Mouse (Mus musculus) frontal cortex, adult 2 months (tissue): ENCODE results near the gene Hist1h3b. TPM values are rescaled to one million over a fixed set of nuclear protein-coding genes. Genes with fewer than 3 reads are reported as not detected.
A peak's percentile ranks its signal among the peaks of the same experiment; 100 is the strongest.

ENCODE experiments used
- DNase-seq, 2 experiments: peaks; one replicate each; pipeline ENCODE4 v3.0.0; 2022; ENCODE audit warnings: low spot score in 1 of 2; ENCODE audit errors: extremely low spot score in 1 of 2
- polyA plus RNA-seq: library from polyadenylated mRNA; depleted of rRNA; stranded (reverse); fragments of >200 nt; gene quantifications from 2 replicates; pipeline ENCODE4 v1.2.3, GENCODE M21; 2012

Hist1h3b gene
- polyA plus RNA-seq, 1 experiment, result 0.76 TPM

- DNase-seq, result no peak
These were observed 14.0 kb upstream of the Hist1h3b start for GRCm38 (mm10) chr13:23738041-23738440.

- peak; percentile 78 to 91 for DNase-seq
These were observed 13.4 kb upstream of the Hist1h3b start, which contains the start of gene Hist1h1c for GRCm38 (mm10) chr13:23738677-23739068. Gene Hist1h1c (plus strand): TSS chr13:23738808.

GRCm38 (mm10) chr13:23739069-23739921 is 12.8 kb upstream of the Hist1h3b start:
- DNase-seq, result peak; percentile 96 to 97

- no peak for DNase-seq
These were observed 12.2 kb upstream of the Hist1h3b start for GRCm38 (mm10) chr13:23739922-23740252.

- no peak for DNase-seq
These were observed 11.7 kb upstream of the Hist1h3b start for GRCm38 (mm10) chr13:23740256-23740840.

- no peak for DNase-seq
These were observed 11.2 kb upstream of the Hist1h3b start for GRCm38 (mm10) chr13:23740910-23741309.

GRCm38 (mm10) chr13:23742007-23742406 is 10.1 kb upstream of the Hist1h3b start:
- DNase-seq, result no peak

- no peak for DNase-seq
These were observed 8.9 kb upstream of the Hist1h3b start for GRCm38 (mm10) chr13:23743215-23743614.

GRCm38 (mm10) chr13:23743963-23744362 is 8.1 kb upstream of the Hist1h3b start:
- DNase-seq, result no peak

- no peak for DNase-seq
These were observed 7.4 kb upstream of the Hist1h3b start for GRCm38 (mm10) chr13:23744421-23745380.

GRCm38 (mm10) chr13:23745381-23746161 is 6.5 kb upstream of the Hist1h3b start, which contains the start of gene Hist1h3c:
Gene Hist1h3c (minus strand): TSS chr13:23745602.
- DNase-seq, result peak; percentile 75 to 93

GRCm38 (mm10) chr13:23746201-23747080 is 5.6 kb upstream of the Hist1h3b start, which contains the start of gene Hist1h2bb:
Gene Hist1h2bb (plus strand): TSS chr13:23746734.
- peak; percentile 91 to 92 for DNase-seq

- DNase-seq, result no peak
These were observed 4.8 kb upstream of the Hist1h3b start for GRCm38 (mm10) chr13:23747081-23747891.

GRCm38 (mm10) chr13:23747892-23748288 is 4.2 kb upstream of the Hist1h3b start:
- DNase-seq, result no peak

GRCm38 (mm10) chr13:23749563-23750121 is 2.4 kb upstream of the Hist1h3b start:
- DNase-seq, result no peak

GRCm38 (mm10) chr13:23750839-23751477 is 1.1 kb upstream of the Hist1h3b start, which contains the start of gene Hist1h2ab:
Gene Hist1h2ab (plus strand): TSS chr13:23751126.
- DNase-seq, result peak in 1 of 2 experiments; percentile 78

GRCm38 (mm10) chr13:23751478-23751956 is 550 bp upstream of the Hist1h3b start:
- DNase-seq, result no peak
